Mouse (Mus musculus) layer of hippocampus, adult 2 months (tissue): Measurements from ENCODE around the gene Sumo3. TPM values are rescaled to one million over a fixed set of nuclear protein-coding genes. Genes with fewer than 3 reads are reported as not detected.

ENCODE experiments used
- DNase-seq, 2 experiments: peaks; one replicate each; pipeline ENCODE4 v3.0.0; 2022; ENCODE audit warnings: low spot score in 2 of 2
- H3K27ac ChIP-seq: fragments of 200-600 bp; 2 replicates; pipeline ENCODE4 v1.8.1; 2022
- H3K4me3 ChIP-seq: fragments of 200-600 bp; 2 replicates; pipeline ENCODE4 v1.8.1; 2022; ENCODE audit warnings: mild to moderate bottlenecking
- CTCF ChIP-seq: fragments of 200-600 bp; conservative IDR thresholded peaks from 2 replicates; pipeline ENCODE4 v1.8.1; 2022; ENCODE audit warnings: antibody characterized with exemption, mild to moderate bottlenecking, moderate library complexity
- long read RNA-seq, 2 experiments: library from polyadenylated mRNA; stranded (forward); transcript quantifications; one replicate each; pipeline ENCODE4 v2.0.0; 2021; ENCODE audit warnings: borderline mapping rate in 2 of 2
- total RNA-seq, 2 experiments: library from RNA; stranded (reverse); gene quantifications; 2 replicates each; pipeline ENCODE4 v1.2.3; 2021

The Sumo3 gene
- 100 to 1,000 TPM; 131 to 138 TPM for total RNA-seq
- long read RNA-seq, experiment 1, transcript Sumo3-201 (4 exons, 2,630 nt): major isoform, 101 of 112 reads
- long read RNA-seq, experiment 1, partial matches to known transcripts: 4 of 112 reads
- long read RNA-seq, experiment 1, other reads (novel, unspliced or antisense): 5 of 112 reads
- long read RNA-seq, experiment 2, transcript Sumo3-201 (4 exons, 2,630 nt): major isoform, 160 of 169 reads
- long read RNA-seq, experiment 2, partial matches to known transcripts: 1 of 169 reads
- long read RNA-seq, experiment 2, other reads (novel, unspliced or antisense): 1 of 169 reads

- Histone ChIP-seq H3K27ac (peak within 1 kb of the TSS; percentile 99), H3K4me3 (peak within 1 kb of the TSS; percentile 63)
- TF ChIP-seq CTCF: no peak
- DNase-seq: peak; percentile 94
Measured at GRCm38 (mm10) chr10:77605908-77606826, at the start of gene Sumo3, which contains the start of gene Gm49325. TSS of gene Sumo3 (plus strand) at chr10:77606097. TSS of gene Gm49325 (plus strand) at chr10:77606197.

- no peak for TF ChIP-seq CTCF
- H3K4me3 ChIP-seq: no peak overlapping the region
- H3K27ac ChIP-seq: no peak overlapping the region
- DNase-seq: peak; percentile 39 to 70
Measured at GRCm38 (mm10) chr10:77556631-77557030, 49.3 kb upstream of the Sumo3 start.

- H3K27ac ChIP-seq: no peak overlapping the region
- H3K4me3 ChIP-seq: no peak overlapping the region
- DNase-seq: no peak
- TF ChIP-seq CTCF: peak; percentile 68
Measured at GRCm38 (mm10) chr10:77557641-77558040, 48.3 kb upstream of the Sumo3 start.

- DNase-seq: no peak
- Histone ChIP-seq H3K4me3 (no peak overlapping the region), H3K27ac (no peak overlapping the region)
- TF ChIP-seq CTCF: no peak
Measured at GRCm38 (mm10) chr10:77560090-77560489, 45.8 kb upstream of the Sumo3 start.

- no peak for TF ChIP-seq CTCF
- DNase-seq: no peak
- no peak overlapping the region for H3K27ac ChIP-seq
- no peak overlapping the region for H3K4me3 ChIP-seq
Measured at GRCm38 (mm10) chr10:77560830-77561229, 45.1 kb upstream of the Sumo3 start.

GRCm38 (mm10) chr10:77561508-77561907, 44.4 kb upstream of the Sumo3 start:
- no peak for TF ChIP-seq CTCF
- DNase-seq: no peak
- Histone ChIP-seq H3K4me3 (no peak overlapping the region), H3K27ac (no peak overlapping the region)

DNA sequence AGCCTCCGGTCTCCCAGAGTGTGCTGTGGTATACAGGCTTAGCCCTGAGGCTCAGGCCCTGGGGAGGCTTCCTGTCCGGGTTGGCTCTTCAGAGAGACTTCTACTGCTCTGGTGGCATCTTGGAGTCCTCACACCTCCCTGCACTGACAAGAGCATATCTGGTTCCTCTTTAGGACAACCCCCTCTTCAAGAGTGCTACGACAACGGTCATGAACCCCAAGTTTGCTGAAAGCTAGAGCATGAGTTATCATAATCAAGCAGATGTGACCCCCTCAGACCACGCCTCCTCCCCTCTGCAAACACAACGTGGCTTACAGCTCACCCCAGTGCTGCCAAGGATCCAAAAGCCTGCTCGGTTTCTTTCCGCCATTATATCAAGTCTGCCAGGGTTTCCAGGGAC, 40.9 kb upstream of the Sumo3 start:
- no peak for DNase-seq
- Histone ChIP-seq H3K27ac (no peak overlapping the region), H3K4me3 (no peak overlapping the region)
- TF ChIP-seq CTCF: no peak

DNA sequence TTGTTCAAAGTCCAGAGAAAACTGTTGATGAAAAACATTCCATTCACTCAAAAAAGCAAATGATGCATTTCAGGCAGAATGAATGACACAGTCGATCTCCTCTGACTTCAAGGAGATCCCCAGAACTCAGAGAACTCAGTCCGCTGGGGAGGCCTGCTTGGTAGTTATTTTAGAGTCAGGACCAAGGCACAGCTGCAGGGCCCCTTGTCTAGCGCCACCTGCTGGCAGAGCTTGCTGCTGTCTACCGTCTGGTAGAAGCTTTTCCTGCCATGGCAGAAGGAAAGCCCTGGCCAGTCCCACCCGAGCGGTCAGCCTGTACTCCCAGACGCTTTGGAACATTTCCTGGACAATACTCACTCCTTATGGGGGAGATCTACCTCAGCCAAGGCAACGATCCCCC, 39.2 kb upstream of the Sumo3 start:
- no peak overlapping the region for H3K27ac ChIP-seq
- H3K4me3 ChIP-seq: no peak overlapping the region
- DNase-seq: peak; percentile 78 to 87
- TF ChIP-seq CTCF: peak; percentile 97

DNA sequence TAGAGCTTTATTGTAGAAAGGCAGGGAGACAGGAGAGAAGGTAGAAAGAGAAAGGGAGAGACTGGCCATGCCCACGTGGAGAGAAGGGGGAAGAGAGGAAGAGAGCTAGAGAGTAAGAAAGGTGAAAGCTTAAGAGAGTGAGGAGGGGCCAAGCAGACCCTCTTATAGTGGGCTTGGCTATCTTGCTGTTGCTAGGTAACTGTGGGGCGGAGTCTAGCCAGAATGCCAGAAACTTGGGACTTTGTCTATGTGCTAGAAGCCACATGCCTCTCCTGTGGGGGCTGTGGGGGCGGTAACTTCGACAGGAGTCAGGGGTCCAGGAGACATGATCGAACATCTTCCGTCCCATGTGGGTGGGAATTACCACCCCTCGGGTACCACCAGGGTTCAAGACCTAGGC, 36.4 kb upstream of the Sumo3 start:
- no peak for DNase-seq
- H3K4me3 ChIP-seq: no peak overlapping the region
- TF ChIP-seq CTCF: no peak
- no peak overlapping the region for H3K27ac ChIP-seq

GRCm38 (mm10) chr10:77569973-77570658, 35.8 kb upstream of the Sumo3 start:
- no peak for TF ChIP-seq CTCF
- H3K27ac ChIP-seq: no peak overlapping the region
- DNase-seq: no peak
- no peak overlapping the region for H3K4me3 ChIP-seq

- Histone ChIP-seq H3K4me3 (no peak overlapping the region), H3K27ac (no peak overlapping the region)
- TF ChIP-seq CTCF: peak; percentile 37; the same call in 1 of the 2 replicates
- DNase-seq: no peak
Measured at GRCm38 (mm10) chr10:77572225-77572624, 33.7 kb upstream of the Sumo3 start.

DNA sequence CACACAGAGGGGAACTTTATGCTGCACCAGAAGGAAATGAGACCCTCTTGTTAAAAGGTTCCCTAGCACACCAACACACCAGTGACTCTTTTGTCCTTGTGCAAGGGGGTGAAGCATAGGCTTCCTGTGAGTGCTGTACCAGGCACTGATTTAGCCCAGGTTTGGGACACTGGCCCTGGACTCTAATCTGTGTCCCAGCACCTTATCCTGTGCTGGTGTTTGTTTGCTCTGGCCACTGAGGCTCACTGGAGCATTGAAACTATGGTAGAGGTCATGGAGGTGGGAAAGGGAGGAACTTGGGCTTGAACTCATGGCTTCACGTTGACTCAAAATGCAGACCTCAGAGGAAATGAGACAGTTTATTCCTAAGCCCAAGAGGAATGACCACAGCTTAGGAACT, 32.7 kb upstream of the Sumo3 start:
- no peak for TF ChIP-seq CTCF
- no peak for DNase-seq
- no peak overlapping the region for H3K27ac ChIP-seq
- H3K4me3 ChIP-seq: no peak overlapping the region
